Mouse (Mus musculus) CH12.LX (cell line): ENCODE results near the gene Bcl2l15. TPM values are rescaled to one million over a fixed set of nuclear protein-coding genes. Genes with fewer than 3 reads are reported as not detected.
"Not testable (repeated sequence)": the region's sequence is repeated elsewhere in the genome, so short reads cannot be mapped to it uniquely, and the experiment has no call there.

Source experiments
- DNase-seq: peaks from one replicate; pipeline ENCODE4 v3.0.0-alpha.2; 2013; ENCODE audit errors: extremely low read depth
- H3K27ac ChIP-seq: 2 replicates; pipeline ENCODE4 v1.5.1; 2012; ENCODE audit warnings: low read depth, mild to moderate bottlenecking, control low read depth, moderate library complexity; ENCODE audit not compliant: insufficient read depth
- H3K27me3 ChIP-seq: replicated peaks from 2 replicates; pipeline ENCODE3; 2012; ENCODE audit warnings: inconsistent platforms
- H3K36me3 ChIP-seq, 2 experiments: replicated peaks in 1 of 2; 2 replicates each; pipeline versions ENCODE3 to v1.6.1; 2012; ENCODE audit warnings: inconsistent platforms in 1 of 2, low read length in 1 of 2, mild to moderate bottlenecking in 1 of 2, mixed read lengths in 1 of 2, moderate library complexity in 1 of 2; ENCODE audit not compliant: control insufficient read depth in 1 of 2, insufficient read depth in 1 of 2
- H3K4me1 ChIP-seq, 2 experiments: 2 replicates each; pipeline ENCODE4 v1.6.1; 2012; ENCODE audit warnings: inconsistent platforms in 1 of 2, moderate library complexity in 1 of 2; ENCODE audit not compliant: insufficient read depth in 2 of 2, control insufficient read depth in 1 of 2
- H3K4me2 ChIP-seq: 2 replicates; pipeline ENCODE4 v1.6.1; 2012; ENCODE audit warnings: low read depth, mild to moderate bottlenecking, control low read depth; ENCODE audit not compliant: poor library complexity, insufficient read depth, severe bottlenecking
- H3K4me3 ChIP-seq, 3 experiments: fragments of 150-350 bp in 1 of 3; sonication (generic) in 1 of 3; replicated peaks in 1 of 3; 2 replicates each; pipeline versions ENCODE3 to v1.5.1; 2011 to 2012; ENCODE audit warnings: low read depth in 2 of 3, low read length in 2 of 3, mild to moderate bottlenecking in 2 of 3, moderate library complexity in 2 of 3, control low read depth in 1 of 3, improper control_type of control experiment in 1 of 3, inconsistent platforms in 1 of 3, mixed read lengths in 1 of 3; ENCODE audit not compliant: poor library complexity in 1 of 3
- H3K79me2 ChIP-seq: replicated peaks from 2 replicates; pipeline ENCODE4 v1.6.1; 2012; ENCODE audit warnings: mild to moderate bottlenecking, moderate library complexity; ENCODE audit not compliant: control insufficient read depth, poor library complexity, insufficient read depth, severe bottlenecking; ENCODE audit errors: extremely low read depth
- H3K9ac ChIP-seq: 2 replicates; pipeline ENCODE4 v1.6.1; 2012; ENCODE audit warnings: low read depth, mild to moderate bottlenecking, control low read depth, moderate library complexity; ENCODE audit not compliant: insufficient read depth
- H3K9me3 ChIP-seq: replicated peaks from 2 replicates; pipeline ENCODE3; 2012; ENCODE audit warnings: low read length, inconsistent platforms, mixed read lengths
- ELF1 ChIP-seq: IDR thresholded peaks from 2 replicates; pipeline ENCODE4 v1.6.1; 2014; ENCODE audit warnings: low read depth, mild to moderate bottlenecking, inconsistent platforms, low read length, improper control_type of control experiment
- EP300 ChIP-seq: IDR thresholded peaks from 2 replicates; pipeline ENCODE4 v1.6.1; 2011; ENCODE audit warnings: low read length, improper control_type of control experiment
- JUN ChIP-seq: IDR thresholded peaks from 2 replicates; pipeline ENCODE4 v1.6.1; 2011; ENCODE audit warnings: low read depth, mild to moderate bottlenecking, low read length, improper control_type of control experiment, moderate library complexity; ENCODE audit not compliant: insufficient read depth
- KAT2A ChIP-seq: IDR thresholded peaks from 2 replicates; pipeline ENCODE4 v1.6.1; 2012; ENCODE audit warnings: low read length, improper control_type of control experiment, inconsistent platforms; ENCODE audit not compliant: insufficient replicate concordance
- MYC ChIP-seq: IDR thresholded peaks from 2 replicates; pipeline ENCODE4 v1.6.1; 2011; ENCODE audit warnings: low read depth, mild to moderate bottlenecking, improper control_type of control experiment, low read length
- NELFE ChIP-seq: IDR thresholded peaks from 2 replicates; pipeline ENCODE4 v1.6.1; 2011; ENCODE audit warnings: low read depth, low read length, improper control_type of control experiment
- NRF1 ChIP-seq: IDR thresholded peaks from 2 replicates; pipeline ENCODE4 v1.6.1; 2014; ENCODE audit warnings: low read depth, mild to moderate bottlenecking, inconsistent platforms, low read length, improper control_type of control experiment, moderate library complexity
- PAX5 ChIP-seq: IDR thresholded peaks from 2 replicates; pipeline ENCODE4 v1.6.1; 2012; ENCODE audit warnings: low read length, inconsistent platforms, mixed read lengths
- RCOR1 ChIP-seq: conservative IDR thresholded peaks from 2 replicates; pipeline ENCODE4 v1.6.1; 2012; ENCODE audit warnings: low read depth, mild to moderate bottlenecking, inconsistent platforms, low read length, improper control_type of control experiment
- SIN3A ChIP-seq: IDR thresholded peaks from 2 replicates; pipeline ENCODE4 v1.6.1; 2012; ENCODE audit warnings: low read length, improper control_type of control experiment, inconsistent platforms
- USF1 ChIP-seq: IDR thresholded peaks from 2 replicates; pipeline ENCODE4 v1.6.1; 2014; ENCODE audit warnings: low read depth, mild to moderate bottlenecking, inconsistent platforms, low read length, improper control_type of control experiment
- USF2 ChIP-seq: conservative IDR thresholded peaks from 2 replicates; pipeline ENCODE4 v1.6.1; 2011; ENCODE audit warnings: low read depth, low read length, improper control_type of control experiment
- ZMIZ1 ChIP-seq: IDR thresholded peaks from 2 replicates; pipeline ENCODE4 v1.6.1; 2012; ENCODE audit warnings: low read depth, mild to moderate bottlenecking, inconsistent platforms, low read length, improper control_type of control experiment
- ZNF384 ChIP-seq: IDR thresholded peaks from 2 replicates; pipeline ENCODE4 v1.6.1; 2012; ENCODE audit warnings: low read depth, low read length, improper control_type of control experiment, inconsistent platforms
- dilution Hi-C: fragments of 300-500 bp; cut with MboI; formaldehyde crosslinking; loops from 2 replicates; pipeline ENCODE4 v1.14.3; 2020; ENCODE audit warnings: low sequenced_read_pairs; ENCODE audit not compliant: extremely low pct_unique_long_range_greater_than_20kb, extremely low pct_ligation_motif_present
- in situ Hi-C: fragments of 300-500 bp; cut with MboI; formaldehyde crosslinking; loops from 3 replicates; pipeline ENCODE4 v1.14.3; 2019; ENCODE audit warnings: low sequenced_read_pairs, low pct_ligation_motif_present, low pct_unique_long_range_greater_than_20kb, mixed read lengths
- polyA plus RNA-seq: library from polyadenylated mRNA; unstranded; fragments of >175 nt; gene quantifications from 2 replicates; pipeline ENCODE4 v1.2.1, GENCODE M21; 2012; ENCODE audit warnings: low read depth; ENCODE audit not compliant: insufficient read length
- total RNA-seq, 2 experiments: library from RNA; depleted of rRNA; stranded (reverse); fragments of 300-350 nt in 1 of 2; fragments of >200 nt in 1 of 2; gene quantifications; 2 replicates each; pipeline ENCODE4 v1.2.3; 2012 to 2014

The Bcl2l15 gene
- total and polyA plus RNA-seq, 3 experiments = 12.2 to 24.9 (median 23.0) TPM

GRCm38 (mm10) chr3:103791230-103792110 is 40.9 kb upstream of the Bcl2l15 start, which contains the start of gene Hipk1 (continued):
- TF ChIP-seq PAX5 (no peak), RCOR1 (no peak), ZNF384 (no peak), JUN (no peak), ELF1 (peak; percentile 96)

- in situ Hi-C loops, H3K27me3 ChIP-seq, DNase-seq, H3K27ac ChIP-seq, H3K36me3 ChIP-seq, H3K9ac ChIP-seq, dilution Hi-C loops, H3K9me3 ChIP-seq: not testable (repeated sequence)
- peak overlapping the region; percentile 70; the same call in 1 of the 2 replicates for H3K4me2 ChIP-seq
- peaks cover 39% of the 10 kb centered on the region for H3K79me2 ChIP-seq
- peaks cover 9 to 45% of the 10 kb centered on the region in 2 experiments; a peak in 3 of 4 replicates for H3K4me1 ChIP-seq
- peak overlapping the region in 1 of 3 experiments; percentile 93 for H3K4me3 ChIP-seq
Measured at GRCm38 (mm10) chr3:103792111-103792406, 40.3 kb upstream of the Bcl2l15 start.

GRCm38 (mm10) chr3:103792566-103792965 is 39.8 kb upstream of the Bcl2l15 start:
- Histone ChIP-seq H3K4me3 (no peak overlapping the region), H3K36me3 (no peaks in the 10 kb centered on the region), H3K9me3 (no peaks in the 10 kb centered on the region), H3K27ac (no peak overlapping the region), H3K4me2 (no peak overlapping the region), H3K79me2 (peaks cover 34% of the 10 kb centered on the region), H3K4me1 (peaks cover 6 to 40% of the 10 kb centered on the region in 2 experiments; a peak in 3 of 4 replicates), H3K9ac (no peak overlapping the region), H3K27me3 (peaks cover 5% of the 10 kb centered on the region)
- in situ Hi-C loops (no loop called here), dilution Hi-C loops (no loop called here)
- TF ChIP-seq USF1 (no peak), USF2 (no peak), SIN3A (no peak), EP300 (no peak)
- no peak for DNase-seq

- H3K27ac ChIP-seq = no peak overlapping the region
- H3K4me1 ChIP-seq = peaks cover 9 to 39% of the 10 kb centered on the region in 2 experiments; a peak in 3 of 4 replicates
- dilution Hi-C loops (no loop called here), in situ Hi-C loops (no loop called here)
- no peaks in the 10 kb centered on the region; the same call in 1 of the 2 replicates for H3K79me2 ChIP-seq
- H3K27me3 ChIP-seq = peaks cover 5% of the 10 kb centered on the region
- TF ChIP-seq EP300 (no peak), ZMIZ1 (no peak), NELFE (no peak), MYC (no peak), KAT2A (no peak), NRF1 (no peak)
- no peaks in the 10 kb centered on the region for H3K9me3 ChIP-seq
- no peak overlapping the region for H3K4me3 ChIP-seq
- DNase-seq = no peak
- no peak overlapping the region for H3K9ac ChIP-seq
- no peaks in the 10 kb centered on the region for H3K36me3 ChIP-seq
- H3K4me2 ChIP-seq = no peak overlapping the region
Measured at GRCm38 (mm10) chr3:103796389-103796788, 36.0 kb upstream of the Bcl2l15 start.
